Mouse (Mus musculus) cortical plate, adult 2 months (tissue): ENCODE results near the gene Ambn.

ENCODE experiments used
- CTCF ChIP-seq: fragments of 200-500 bp; IDR thresholded peaks from 2 replicates; pipeline ENCODE4 v1.5.1; 2011; ENCODE audit warnings: mild to moderate bottlenecking, control low read depth, low read length; ENCODE audit not compliant: insufficient read depth; ENCODE audit errors: extremely low read depth
- POLR2A ChIP-seq: fragments of 200-500 bp; IDR thresholded peaks from 2 replicates; pipeline ENCODE4 v1.6.1; 2011; ENCODE audit warnings: mild to moderate bottlenecking, low read length, control low read depth; ENCODE audit not compliant: insufficient read depth; ENCODE audit errors: extremely low read depth

DNA sequence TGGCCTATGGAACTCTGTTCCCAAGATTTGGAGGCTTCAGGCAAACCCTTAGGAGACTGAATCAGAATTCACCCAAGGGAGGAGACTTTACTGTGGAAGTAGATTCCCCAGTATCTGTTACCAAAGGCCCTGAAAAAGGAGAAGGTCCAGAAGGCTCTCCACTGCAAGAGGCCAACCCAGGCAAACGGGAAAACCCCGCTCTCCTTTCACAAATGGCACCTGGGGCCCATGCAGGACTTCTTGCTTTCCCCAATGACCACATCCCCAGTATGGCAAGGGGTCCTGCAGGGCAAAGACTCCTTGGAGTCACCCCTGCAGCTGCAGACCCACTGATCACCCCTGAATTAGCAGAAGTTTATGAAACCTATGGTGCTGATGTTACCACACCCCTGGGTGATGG is 11.7 kb downstream of the Ambn start:
- TF ChIP-seq CTCF (no peak), POLR2A (no peak)
